Mouse (Mus musculus) thymus, adult 2 months (tissue): ENCODE data around the gene Cym.

Experiments
- CTCF ChIP-seq: fragments of 200-500 bp; IDR thresholded peaks from 2 replicates; pipeline ENCODE4 v1.5.1; 2012; ENCODE audit warnings: mild to moderate bottlenecking, control low read depth, low read length, moderate library complexity, borderline replicate concordance; ENCODE audit not compliant: control insufficient read depth, poor library complexity, insufficient read depth; ENCODE audit errors: extremely low read depth
- POLR2A ChIP-seq: fragments of 200-500 bp; IDR thresholded peaks from 2 replicates; pipeline ENCODE4 v1.6.1; 2012; ENCODE audit warnings: mild to moderate bottlenecking, low read length, control low read depth, moderate library complexity; ENCODE audit not compliant: control insufficient read depth, poor library complexity, insufficient read depth; ENCODE audit errors: extremely low read depth

- TF ChIP-seq CTCF (no peak), POLR2A (no peak)
Measured at GRCm38 (mm10) chr3:107180860-107181259, 40.7 kb downstream of the Cym start.
